Mouse (Mus musculus): ENCODE results near the gene Gm10260. TPM values are rescaled to one million over a fixed set of nuclear protein-coding genes. Genes with fewer than 3 reads are reported as not detected.

The Gm10260 gene
- polyA plus RNA-seq (2012; rRNA removed) = 2.9 and 8.2 TPM in 2 replicates

GRCm38 (mm10) chr13:97760532-97760931 lies at the start of gene Gm10260:
Gene Gm10260, minus strand, starts transcription at chr13:97760632.

